Mouse (Mus musculus) heart, adult 2 months (tissue): ENCODE data around the gene Ckap4.

Source experiments
- CTCF ChIP-seq: fragments of 200-600 bp; IDR thresholded peaks from 2 replicates; pipeline ENCODE4 v1.8.1; 2022; ENCODE audit warnings: antibody characterized with exemption, mild to moderate bottlenecking, moderate library complexity
- EP300 ChIP-seq: fragments of 200-500 bp; IDR thresholded peaks from 2 replicates; pipeline ENCODE4 v1.6.1; 2011; ENCODE audit warnings: low read depth, low read length, control low read depth; ENCODE audit not compliant: insufficient read depth
- POLR2A ChIP-seq: fragments of 200-500 bp; IDR thresholded peaks from 2 replicates; pipeline ENCODE4 v1.6.1; 2011; ENCODE audit warnings: mild to moderate bottlenecking, low read depth, low read length, control low read depth; ENCODE audit not compliant: insufficient read depth

DNA sequence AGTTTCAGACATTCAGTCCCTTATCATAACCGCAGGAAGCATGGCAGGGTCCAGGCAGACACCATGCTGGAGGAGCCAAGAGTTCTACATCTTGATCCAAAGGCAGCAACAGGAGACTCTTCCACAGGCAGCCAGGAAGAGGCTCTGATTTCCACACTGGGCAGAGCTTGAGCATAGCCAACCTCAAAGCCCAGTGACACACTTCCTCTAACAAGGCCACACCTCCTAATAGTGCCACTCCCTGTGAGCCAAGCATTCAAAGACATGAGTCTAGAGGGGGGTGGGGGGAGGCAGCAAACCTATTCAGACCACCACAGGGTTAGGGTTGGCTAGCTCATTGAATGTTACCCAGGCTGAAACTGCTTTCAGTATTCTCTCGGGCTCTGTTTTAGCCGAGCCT lies 18.0 kb upstream of the Ckap4 start:
- TF ChIP-seq CTCF = no peak
- TF ChIP-seq EP300 = no peak
- no peak for TF ChIP-seq POLR2A
